Mouse (Mus musculus): ENCODE results near the gene Slc39a11. TPM values are rescaled to one million over a fixed set of nuclear protein-coding genes. Genes with fewer than 3 reads are reported as not detected.

The Slc39a11 gene
- total RNA-seq, 2 experiments from 2014 or later, result 23.5 to 26.1 TPM

DNA sequence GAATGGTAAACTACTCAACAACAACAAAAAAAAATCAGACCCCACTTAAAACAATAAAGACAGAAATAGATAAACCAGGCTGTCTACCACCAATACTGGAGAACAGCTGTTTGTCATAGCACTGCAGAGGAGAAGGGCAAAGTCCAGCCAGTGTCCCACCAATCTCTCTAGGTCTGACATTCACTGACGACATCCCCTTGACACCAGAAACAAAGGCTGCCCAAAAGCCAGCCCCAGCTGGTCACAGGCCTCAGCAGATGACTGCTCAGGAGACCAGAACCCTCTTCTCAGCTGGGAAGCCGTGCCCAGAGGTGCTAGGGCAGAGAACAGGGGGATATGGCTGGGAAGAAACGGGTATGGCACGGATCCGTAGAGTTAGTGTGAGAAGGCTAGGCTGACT lies 174.4 kb downstream of the Slc39a11 start:
- intact Hi-C loops (cut with DNase I), result no loop called here
- DNase-seq, result no peak

DNA sequence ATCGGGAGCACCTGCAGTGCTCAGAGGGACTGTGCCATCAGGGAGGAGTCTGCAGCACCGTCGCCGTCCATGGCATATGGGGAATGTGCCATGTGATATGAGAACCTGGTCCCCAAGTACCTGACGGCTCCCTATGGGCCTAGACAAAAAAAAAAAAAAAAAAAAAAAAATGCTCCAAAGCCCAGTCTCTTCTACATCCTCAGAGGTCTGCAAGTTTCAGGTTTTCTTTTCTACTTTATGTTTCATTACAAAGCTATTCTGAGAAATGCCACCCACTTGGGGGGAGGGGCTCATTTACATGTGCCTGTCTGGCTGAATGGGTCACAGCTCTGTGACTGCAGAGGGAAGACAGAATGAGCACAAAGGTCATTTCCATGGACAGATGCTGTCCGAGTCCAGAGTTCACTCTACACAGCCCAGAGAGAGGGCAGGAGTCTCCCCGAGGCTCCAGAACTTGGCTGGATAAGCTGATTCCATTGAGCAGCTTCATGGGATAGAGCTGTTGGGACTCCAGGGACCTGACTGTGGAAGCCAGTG lies 175.8 kb downstream of the Slc39a11 start:
- DNase-seq, result no peak
- intact Hi-C loops (cut with DNase I), result no loop called here

DNA sequence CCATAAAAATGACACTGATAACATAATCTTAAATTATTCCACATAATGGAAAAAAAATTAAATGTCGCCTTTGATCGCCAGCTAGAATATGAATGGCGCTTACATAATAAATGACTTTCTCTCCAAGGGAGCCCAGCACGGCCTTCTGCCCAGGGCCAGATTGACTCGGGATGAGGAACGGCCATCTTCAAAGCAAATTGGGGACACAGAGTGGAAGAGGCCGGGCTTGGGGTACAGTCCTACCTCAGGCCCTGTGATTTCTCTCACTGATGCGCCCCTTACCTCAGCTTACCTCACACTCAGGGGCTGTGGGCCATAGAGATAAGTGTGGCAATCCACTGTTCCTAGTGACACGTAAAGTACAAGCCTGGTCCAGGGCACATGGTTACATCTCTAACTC lies 177.9 kb downstream of the Slc39a11 start:
- intact Hi-C loops (cut with DNase I), result no loop called here
- no peak for DNase-seq

DNA sequence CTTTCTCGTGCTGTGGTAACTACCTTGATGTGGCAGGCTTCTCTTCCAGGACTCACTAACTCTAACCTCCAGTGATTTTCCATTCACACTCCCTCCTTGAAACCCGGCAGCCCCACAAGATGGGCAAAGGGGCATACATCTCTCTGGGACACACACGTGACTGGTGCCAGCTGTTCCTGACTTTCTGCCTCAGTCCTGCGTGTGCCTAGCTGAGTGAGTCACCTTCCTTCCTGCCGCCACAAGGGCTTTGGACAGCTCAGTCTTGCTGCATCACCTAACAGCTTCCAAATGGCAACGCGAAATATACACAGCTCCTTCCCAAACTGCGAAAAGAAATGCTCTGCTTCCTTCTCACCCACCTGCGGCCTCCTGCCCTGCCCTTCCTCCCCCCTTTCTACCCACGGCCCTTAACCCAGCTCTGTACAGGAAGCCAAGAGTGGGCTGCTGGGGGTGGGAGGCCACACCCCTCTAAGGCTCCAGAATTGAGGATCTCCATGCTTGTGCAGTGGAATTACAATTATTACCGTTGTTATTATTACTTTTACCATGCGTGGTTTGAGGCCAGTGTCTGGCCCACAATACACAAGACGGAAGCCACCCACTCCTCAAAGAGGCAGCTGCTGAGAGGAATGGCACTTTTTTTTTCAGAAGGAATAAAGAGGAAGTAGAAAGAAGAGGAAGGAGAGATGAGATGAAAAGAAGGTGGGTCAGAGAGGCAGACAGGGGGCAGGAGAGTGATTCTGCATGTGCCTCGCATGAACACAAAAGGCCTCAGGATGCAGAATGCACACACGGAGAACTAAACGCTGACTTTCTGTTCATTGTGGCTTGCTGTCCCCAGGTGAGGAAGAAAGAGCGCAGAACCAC lies 179.7 kb downstream of the Slc39a11 start:
- intact Hi-C loops (cut with DNase I), result no loop called here
- DNase-seq, result no peak

DNA sequence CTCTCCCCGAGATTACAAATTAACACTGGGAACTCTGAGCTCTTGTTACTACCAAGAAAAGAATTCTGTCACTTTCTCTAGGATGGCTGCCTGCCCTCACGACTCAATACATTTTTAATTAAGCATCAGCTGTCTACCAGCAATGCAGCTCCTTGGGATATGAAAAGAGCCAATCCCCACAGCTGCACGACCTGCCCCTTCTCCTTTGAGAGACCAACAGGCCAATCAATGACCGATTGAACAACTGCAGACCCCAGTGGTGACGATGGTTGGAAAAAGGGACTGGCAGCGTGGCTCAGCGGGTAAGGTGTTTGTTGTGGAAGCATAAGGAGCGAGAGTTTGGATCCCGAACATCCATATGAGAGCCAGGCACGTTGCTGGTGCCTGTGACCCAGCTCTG lies 181.9 kb downstream of the Slc39a11 start:
- no peak for DNase-seq
- intact Hi-C loops (cut with DNase I), result no loop called here

DNA sequence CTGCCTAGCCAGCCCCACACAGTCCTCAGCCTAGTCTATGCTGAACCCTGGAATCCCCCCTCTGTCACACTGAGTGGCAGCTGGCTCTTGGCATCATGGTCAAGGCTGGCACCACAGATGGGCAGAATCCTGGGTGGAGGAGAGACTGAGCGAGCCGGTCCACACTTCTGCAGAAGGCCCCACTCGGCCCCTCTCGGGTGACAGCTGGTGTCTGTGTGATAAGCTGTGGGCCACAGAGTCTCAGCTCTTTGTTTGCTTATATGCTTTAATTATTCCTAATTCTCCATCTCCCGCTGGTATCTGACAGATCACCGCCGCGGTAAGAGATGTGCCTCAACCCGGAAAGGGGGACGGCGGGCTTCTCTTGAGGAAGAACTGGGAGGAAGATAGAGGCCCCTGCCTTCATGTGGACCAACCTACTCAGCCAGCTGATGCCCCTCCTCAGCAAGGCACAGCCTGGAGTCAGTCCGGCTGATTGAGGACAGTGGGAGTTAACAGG lies 182.5 kb downstream of the Slc39a11 start:
- DNase-seq, result peak; percentile 87
- intact Hi-C loops (cut with DNase I), result no loop called here

DNA sequence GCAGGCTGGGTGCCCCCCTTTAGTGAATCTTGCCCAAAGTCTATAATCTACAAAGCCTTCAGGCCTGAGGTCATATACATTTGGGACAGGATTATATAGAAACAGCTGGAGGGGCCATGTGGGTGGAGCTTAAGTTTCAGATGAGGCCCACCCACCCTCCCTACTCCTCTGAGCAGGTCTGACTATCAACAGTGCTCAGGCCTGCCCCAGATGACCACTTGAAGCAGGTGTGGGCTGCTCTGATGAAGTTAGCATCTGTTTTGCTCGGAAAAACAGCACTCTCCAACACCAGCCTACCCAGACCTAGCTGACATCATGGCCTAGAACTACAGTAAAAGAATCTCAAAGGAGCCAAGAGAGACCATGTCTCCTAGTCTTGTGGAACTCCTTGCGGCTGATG lies 189.8 kb downstream of the Slc39a11 start:
- no peak for DNase-seq
- intact Hi-C loops (cut with DNase I), result no loop called here

DNA sequence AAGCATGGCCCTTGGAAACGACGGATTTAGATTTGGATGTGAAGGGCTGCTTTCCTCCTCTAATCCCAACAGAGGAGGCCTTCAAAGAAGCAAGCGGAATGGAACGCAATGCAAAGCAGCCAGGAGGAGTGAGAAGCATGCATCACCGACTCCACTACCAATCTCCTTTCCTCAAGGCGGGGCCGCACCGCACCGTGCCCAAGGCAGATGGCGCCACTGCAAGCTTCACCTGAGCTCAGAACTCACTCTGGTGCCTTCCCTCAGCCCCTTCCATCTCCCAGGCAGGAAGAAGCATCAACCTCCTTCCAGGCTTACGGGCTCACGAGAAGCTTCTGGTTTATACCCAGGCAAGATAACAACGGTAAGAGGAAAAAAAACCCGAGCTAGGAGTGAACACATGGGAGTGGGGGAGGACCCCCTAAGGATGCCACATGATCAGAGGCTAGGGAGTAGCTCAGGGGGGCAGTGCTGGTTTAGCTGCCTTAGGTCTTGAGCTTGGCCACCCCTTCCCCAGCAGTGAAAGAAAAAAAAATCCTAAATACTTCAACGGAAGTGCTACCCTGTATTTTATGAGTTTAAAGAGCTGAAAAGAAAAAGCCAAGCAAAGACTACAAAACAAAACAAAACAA lies 191.2 kb downstream of the Slc39a11 start:
- intact Hi-C loops (cut with DNase I), result no loop called here
- peak; percentile 41 for DNase-seq

DNA sequence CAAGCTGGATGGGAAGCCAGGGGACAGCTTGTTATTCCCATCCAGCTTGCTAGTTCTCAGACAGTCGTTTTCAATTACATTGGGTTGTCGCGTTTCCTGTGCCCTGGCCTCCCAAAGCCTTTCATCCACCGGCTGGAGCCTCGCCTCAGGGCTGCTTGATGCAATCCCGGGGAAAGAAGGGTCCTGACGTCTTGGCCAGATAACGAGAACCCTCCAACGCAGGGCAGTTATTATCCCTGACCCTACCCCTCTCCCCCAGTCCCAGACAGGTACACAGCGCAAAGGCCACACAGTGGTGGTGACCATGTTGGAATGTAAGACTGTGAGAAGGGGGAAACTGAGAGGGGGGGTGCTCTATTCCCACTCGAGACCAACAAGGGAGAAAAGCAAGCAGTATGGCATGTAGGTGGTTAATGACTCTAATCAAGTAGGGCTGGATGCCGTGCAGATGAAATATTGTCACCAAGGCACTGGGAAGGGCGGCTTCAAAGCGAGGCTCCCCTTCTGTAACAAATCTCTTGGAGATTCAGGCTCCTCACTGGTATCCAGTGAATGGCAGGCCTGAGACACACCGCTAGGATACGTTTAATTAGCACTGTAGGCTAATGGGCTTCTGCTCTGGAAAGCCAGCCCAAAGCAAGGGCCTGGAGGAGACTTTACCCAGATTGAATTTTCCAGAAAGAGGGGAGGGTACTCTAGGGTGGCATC lies 196.9 kb downstream of the Slc39a11 start:
- intact Hi-C loops (cut with DNase I), result no loop called here

DNA sequence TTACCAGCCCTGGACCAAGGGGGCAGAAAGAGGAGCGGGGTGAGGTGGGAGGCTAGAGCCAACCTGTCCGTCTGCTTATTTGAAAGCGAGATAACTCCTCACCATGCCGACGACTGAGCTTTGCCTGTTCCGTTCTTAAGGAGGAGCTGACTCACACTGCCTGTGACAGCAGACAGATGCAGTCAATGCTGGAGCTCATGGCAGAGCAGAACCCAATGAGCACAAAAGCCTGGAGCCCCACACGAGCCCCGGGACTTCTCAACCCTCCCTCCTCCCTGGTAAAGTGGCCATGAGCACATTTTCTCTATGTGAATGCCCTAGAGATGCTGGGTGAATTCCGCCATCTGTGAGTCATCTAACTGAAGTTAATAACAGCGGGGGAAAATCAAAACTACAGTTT lies 198.6 kb downstream of the Slc39a11 start:
- DNase-seq, result no peak
- intact Hi-C loops (cut with DNase I), result no loop called here

More for the DNA sequence above, 196.9 kb downstream of the Slc39a11 start:
- DNase-seq, result peak; percentile 73

DNA sequence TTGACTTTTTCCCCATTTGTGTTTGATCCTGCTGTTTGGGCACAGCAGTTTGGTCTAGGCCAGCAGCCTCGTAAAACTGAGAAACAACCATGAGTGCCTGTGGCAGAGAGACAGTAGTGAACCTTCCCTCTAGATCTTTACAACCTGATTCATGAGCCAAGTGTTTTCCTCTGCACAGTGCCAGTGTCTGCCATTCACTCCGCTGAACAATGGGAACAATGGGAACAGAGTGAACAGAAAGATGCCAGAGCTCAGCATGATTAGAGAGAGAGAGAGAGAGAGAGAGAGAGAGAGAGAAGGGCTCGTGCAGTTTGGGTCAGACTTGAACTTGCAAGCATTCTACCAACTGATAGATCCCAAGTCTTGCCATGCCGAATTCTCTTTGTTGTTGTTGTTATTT lies 199.2 kb downstream of the Slc39a11 start:
- intact Hi-C loops (cut with DNase I), result no loop called here
- DNase-seq, result no peak

DNA sequence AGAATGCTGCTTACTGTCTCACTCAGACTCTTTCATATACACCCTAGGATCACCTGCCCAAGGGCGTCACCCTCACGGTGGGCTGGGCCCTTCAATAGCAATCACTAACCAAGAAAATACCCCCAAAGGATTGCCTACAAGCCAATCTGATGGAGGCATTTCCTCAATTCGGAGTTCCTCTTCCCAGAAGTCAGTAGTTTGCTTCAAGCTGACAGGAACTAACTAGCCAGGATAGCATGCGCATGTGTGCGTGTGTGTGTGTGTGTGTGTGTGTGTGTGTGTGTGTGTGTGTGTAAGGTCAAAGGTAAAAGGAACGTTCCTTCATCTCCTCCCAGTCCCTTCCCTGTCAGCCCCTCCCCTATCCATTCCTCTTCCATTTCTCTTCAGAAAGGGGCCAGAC lies 199.9 kb downstream of the Slc39a11 start:
- no peak for DNase-seq
- intact Hi-C loops (cut with DNase I), result no loop called here

DNA sequence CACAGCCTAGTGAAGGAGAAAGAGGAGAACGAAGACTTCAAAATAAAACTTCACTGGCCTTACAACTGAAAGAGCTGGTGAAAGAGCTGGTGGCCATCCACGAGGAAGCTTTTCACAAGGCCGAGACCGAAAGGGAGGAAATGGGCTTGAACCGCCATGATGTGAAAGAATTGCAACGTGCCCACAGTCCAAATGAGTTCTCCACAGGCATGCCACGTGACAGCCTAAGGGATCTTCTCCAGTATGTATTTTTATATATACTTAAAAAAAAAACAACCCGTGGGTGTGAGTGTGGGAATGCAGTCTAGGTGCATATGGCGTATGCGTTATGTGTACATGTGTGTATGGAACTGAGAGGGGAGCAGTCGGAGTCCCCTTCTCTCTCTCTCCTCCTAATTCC lies 207.8 kb downstream of the Slc39a11 start:
- intact Hi-C loops (cut with DNase I), result no loop called here
- DNase-seq, result no peak

DNA sequence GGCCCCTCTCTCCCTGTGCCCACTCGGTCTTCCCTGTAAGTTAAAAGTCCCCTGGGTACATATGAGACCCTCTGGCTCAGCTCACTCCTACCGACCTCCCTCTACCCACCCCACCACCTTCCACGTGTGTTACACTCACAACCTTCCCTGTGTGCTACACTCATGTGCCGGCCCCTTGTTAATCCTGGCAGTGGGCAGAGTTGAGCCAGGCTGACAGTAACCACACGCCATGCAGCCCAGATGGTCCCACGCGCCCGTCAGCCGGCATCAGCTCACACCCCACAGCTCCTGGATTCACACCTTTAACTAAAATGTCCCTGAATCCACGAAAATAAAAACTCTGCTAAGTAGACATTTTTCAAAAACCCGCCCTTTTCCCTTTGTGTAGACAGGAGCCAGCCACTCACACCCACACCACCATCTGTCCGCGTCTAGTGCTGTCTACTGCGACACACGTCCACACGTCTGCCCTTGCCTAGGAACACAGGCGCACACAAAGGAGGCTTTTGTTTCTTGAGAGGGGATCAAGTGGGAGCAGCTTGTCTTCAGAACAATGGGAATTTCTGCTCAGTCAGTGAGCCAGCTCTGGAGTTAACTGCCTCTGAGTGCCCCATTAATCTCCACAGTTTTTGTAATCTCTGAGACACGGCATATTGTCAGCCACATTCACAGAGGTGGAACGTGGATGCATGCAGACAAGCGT lies 210.4 kb downstream of the Slc39a11 start:
- intact Hi-C loops (cut with DNase I), result no loop called here
- peak; percentile 64 for DNase-seq

DNA sequence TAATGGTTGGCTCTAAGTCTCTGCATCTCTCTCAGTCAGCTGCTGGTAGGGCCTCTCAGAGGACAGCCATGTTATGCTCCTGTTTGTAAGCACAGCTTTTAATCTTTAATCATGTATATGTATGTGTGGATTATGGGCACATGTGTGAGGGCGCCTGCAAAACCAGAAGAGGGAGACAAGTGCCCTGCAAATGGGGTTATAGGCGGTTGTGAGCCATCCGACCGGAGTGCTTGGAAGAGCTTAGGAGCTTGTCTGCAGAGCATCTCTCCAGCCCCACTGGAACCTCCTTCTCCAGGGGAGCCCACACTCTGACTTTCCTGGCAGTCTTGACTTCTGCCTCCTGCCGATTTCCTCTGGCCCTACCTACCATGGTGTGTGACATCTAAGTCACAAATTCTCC lies 211.0 kb downstream of the Slc39a11 start:
- intact Hi-C loops (cut with DNase I), result no loop called here
- DNase-seq, result peak; percentile 47

DNA sequence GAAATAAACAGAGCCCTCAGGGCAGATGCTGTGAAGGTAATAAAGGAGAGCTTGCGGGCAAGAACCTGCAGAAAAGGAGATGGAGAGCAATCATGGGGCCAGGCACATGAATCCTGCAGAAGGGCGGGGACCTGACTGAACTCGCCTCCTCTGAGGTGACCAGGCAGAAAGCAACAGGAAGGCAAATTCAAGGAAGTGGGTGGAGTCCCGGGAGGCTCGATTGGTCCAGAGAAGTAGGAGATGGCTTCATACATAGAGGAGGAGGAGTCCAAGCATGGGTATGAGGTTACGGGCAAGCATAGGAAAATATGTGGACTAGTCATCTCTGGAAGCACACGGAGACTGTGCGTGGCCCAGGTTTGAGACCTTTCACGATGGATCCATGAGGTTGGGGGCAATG lies 212.5 kb downstream of the Slc39a11 start:
- intact Hi-C loops (cut with DNase I), result no loop called here
- no peak for DNase-seq

DNA sequence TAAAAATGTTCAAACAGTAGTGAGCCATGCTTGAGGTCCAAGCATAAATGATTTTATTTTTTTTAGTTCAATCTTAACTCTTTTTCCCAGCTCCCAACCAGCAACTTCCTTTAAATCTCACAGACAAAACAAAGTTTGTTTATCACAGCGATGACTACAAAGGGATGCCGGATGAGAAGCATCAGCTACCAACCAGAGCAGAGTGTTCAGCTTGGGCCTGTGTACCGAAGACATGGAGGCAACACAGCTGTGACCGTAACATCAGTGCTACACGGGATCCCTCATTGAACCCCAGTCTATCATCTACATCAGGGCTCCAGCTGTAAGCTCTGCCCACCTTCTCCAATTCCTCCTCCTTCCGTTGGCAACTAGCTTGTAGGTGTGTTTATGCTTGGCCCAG lies 213.6 kb downstream of the Slc39a11 start:
- DNase-seq, result no peak

DNA sequence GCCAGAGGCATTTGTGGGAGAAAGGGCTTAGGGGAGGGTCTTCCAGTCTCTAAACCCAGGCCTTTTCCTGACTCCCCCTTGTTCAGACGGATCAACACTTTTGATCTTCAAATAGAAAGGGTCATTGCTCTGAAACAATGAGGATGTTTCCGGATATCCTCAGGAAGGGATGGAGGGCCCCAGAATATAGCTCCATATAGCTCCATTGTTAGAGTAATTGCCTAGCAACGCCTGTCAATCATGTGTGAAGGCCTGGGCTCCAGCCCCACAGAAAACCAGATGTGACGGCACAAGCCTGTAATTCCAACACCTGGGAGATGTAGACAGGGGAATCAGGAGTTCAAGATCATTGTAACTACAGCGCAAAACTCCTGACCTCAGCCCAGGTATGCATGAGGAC lies 214.2 kb downstream of the Slc39a11 start:
- intact Hi-C loops (cut with DNase I), result no loop called here
- no peak for DNase-seq

More for the DNA sequence above, 213.6 kb downstream of the Slc39a11 start:
- intact Hi-C loops (cut with DNase I), result no loop called here

DNA sequence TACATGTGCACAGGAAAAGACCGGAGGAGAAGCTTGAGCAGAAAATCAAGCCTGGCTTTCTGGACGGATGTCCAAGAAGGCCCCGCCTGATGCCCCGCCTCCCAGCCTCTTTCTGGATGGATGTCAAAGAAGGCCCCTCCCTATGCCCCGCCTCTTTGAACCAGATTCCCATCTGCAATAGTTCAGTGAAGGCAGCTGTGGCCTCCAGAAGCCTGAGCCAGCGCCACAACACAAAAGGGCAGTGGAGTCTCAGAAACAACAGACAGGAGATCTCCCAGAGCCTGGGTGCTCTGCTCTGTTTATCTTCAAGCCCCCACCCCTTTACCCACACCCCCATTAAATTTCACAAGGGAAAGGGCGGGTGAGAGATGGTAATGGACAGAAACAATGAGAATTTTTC lies 218.7 kb downstream of the Slc39a11 start:
- intact Hi-C loops (cut with DNase I), result no loop called here

DNA sequence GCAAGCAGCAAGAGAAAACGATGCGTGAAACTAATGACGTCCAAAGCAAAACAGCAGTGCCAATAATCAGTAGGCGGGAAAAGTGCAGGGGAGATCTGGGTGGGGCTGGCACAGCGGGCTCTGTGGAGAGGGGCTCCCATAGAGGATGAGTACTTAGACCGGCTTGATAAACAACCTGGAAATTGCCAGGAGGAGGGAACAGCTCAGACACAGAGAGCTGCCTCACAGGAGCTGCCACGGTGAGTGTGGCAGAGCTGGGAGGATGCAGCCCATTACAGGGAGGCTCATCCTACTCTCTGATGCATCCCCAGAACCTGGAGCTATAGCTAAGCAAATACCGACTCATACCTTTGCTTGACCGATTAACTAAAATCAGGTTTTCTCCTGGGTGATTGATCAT lies 224.0 kb downstream of the Slc39a11 start:
- no peak for DNase-seq
- intact Hi-C loops (cut with DNase I), result no loop called here

More for the DNA sequence above, 218.7 kb downstream of the Slc39a11 start:
- peak; percentile 59 for DNase-seq

DNA sequence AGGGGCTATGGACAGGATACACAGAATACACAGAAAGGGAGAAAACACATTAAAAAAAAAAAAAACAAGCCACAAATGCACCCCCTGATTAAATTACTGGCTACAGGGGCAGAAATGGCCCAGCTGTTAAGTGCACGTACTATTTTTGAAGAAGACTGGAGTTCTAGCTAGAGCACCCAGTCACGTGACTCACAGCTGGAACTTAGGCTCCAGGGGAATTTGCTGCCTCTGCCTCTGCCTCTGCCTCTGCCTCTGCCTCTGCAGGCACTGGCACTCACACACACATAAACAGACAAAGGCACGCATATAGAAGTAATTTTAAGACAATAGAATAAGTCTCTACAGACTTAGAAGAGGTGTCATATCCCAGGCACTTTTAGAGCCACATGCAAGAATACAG lies 224.4 kb downstream of the Slc39a11 start:
- DNase-seq, result no peak
- intact Hi-C loops (cut with DNase I), result no loop called here

All from left cerebral cortex, postnatal 4 days (tissue).